Mouse (Mus musculus): ENCODE data around the gene Sema4d.
A peak's percentile ranks its signal among the peaks of the same experiment; 100 is the strongest.

The Sema4d gene

DNA sequence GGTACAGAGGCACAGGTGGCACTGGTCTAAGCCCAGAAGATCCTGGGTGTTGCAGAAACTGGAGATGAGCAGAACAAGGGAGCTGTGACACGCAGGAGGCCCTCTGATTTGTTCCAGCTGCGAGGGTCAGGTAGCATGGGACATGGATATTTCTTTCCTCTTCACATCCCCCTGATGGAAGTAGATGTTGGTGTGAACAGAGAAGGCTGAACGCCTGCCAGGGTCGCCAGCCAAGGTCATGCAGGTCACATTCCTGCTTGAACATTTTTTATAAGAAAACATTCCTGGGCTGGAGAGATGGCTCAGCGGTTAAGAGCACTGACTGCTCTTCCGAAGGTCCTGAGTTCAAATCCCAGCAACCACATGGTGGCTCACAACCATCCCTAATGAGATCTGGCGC is 66.2 kb downstream of the Sema4d start:
- DNase-seq (ENCODE audit: low spot score), result no peak

DNA sequence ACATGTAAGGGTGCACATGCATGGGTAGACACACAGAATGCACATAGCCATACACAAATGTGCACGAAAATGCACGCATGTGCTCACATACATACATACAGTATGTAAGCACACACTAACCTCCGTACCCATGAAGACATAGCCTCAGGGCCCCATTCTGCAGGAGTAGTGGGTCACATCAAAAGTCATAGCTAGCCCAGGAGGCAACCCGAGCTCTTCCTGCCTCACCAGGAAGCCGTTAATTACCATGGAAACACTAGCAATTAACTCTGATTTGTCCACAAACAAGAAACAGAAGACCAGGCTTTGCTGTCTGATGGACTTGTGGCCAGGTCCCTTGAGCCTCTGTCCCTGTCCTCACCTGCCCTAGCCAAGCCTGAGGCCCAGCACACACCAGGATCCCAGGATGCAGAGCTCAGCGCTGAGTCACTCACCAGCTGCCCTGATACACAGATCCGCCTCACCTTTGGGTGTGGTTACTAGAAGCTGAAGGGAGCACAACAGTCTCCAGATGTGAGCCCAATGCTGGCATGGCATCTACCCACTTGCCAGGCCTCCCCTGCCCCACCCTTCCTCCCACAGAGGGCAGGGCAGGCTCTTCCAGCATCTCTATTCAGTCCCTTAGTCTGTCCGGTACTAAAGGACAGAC is 67.5 kb downstream of the Sema4d start:
- peak; percentile 89 for DNase-seq (ENCODE audit: low spot score)

DNA sequence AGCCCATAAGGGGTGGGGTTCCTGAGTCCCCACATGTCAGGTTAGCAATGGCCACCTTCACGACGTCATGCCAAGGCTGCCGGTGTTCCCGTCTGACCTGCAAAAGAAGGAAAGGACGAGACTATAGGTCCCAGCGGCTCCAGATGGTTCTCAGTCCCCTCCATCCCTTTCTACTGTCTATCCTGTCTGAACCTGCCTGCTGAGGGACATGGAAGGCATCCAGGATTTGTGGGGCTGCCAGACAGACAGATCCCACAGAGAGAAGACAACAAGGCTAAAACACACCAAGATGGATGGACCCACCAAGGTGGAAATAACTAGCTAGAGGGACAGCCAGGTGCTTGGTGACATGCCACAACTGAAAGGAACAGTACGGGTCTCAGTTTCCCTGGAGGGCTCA is 68.1 kb downstream of the Sema4d start:
- DNase-seq (ENCODE audit: low spot score), result no peak

DNA sequence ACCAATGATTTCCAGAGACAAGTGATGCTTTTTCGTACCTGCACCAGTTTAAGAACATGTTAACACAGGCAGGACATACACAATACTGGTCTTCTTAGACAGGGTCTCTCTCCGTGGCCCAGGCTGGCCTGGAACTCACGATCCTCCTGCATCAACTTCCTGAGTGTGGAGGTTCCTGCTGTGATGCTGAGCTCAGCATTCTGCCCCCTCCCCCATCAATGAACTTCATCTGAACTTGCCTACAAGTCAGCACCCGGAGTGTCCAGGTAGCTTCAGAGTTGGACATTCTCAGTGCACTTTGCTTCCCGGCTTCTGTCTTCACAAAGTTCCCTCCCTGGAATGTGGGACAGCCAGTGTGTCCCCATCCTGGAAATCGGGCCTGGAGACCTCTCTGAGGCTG is 69.0 kb downstream of the Sema4d start:
- no peak for DNase-seq (ENCODE audit: low spot score)

DNA sequence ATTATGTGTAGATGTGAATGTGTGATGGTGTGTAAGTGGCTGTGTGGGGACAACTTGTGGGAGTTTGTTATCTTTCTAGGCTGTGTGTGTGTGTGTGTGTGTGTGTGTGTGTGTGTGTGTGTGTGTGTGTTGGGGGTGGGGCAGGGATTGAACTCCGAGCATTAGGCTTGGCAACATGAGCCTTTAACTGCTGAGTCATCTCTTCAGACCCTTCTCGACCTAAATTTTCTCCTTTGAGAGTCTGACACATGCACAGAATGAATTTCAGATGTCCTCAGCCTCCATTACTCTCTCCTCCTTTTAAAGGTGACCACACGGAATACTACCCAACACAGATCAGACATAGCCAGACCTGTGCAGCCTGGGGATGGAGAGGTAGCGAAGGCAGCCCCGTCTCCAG is 70.4 kb downstream of the Sema4d start:
- DNase-seq (ENCODE audit: low spot score), result no peak

DNA sequence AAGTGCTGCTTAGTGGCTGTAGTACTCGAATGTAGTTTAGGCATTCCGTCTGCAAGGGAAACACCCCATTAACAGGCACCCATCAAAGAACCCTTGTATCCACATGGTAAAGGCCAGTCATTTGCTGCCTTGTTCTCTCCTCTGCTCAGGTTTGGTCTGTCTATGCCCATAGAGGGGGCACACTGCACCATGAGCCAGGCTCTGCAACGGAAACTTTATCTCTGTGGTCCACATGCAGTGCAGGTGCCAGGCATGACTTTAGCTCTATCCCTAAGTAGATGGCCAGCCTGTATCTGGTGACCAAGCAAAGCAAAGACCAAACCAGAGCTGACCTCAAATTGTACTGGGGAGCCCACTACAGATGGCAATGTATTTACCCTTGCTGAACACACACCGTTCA is 73.0 kb downstream of the Sema4d start:
- no peak for DNase-seq (ENCODE audit: low spot score)

DNA sequence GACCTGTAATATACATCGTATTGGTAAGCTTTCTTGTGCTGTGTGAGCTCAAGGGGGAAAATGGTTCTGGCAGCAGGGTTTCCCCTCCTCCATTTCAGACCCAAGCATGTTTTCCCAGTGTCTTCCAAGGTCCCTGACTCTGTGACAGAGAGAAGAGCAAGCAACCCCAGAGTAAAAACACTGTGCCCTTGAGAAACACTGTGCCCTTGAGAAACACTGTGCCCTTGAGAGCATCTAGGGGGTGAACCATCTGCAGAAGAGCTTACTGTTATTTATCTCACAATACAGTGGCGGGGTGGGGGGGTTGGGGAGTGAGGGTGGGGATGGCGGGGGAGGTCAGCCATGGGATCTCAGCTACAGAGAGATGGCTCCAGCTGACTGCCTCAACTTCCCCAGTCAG is 74.3 kb downstream of the Sema4d start:
- no peak for DNase-seq (ENCODE audit: low spot score)

DNA sequence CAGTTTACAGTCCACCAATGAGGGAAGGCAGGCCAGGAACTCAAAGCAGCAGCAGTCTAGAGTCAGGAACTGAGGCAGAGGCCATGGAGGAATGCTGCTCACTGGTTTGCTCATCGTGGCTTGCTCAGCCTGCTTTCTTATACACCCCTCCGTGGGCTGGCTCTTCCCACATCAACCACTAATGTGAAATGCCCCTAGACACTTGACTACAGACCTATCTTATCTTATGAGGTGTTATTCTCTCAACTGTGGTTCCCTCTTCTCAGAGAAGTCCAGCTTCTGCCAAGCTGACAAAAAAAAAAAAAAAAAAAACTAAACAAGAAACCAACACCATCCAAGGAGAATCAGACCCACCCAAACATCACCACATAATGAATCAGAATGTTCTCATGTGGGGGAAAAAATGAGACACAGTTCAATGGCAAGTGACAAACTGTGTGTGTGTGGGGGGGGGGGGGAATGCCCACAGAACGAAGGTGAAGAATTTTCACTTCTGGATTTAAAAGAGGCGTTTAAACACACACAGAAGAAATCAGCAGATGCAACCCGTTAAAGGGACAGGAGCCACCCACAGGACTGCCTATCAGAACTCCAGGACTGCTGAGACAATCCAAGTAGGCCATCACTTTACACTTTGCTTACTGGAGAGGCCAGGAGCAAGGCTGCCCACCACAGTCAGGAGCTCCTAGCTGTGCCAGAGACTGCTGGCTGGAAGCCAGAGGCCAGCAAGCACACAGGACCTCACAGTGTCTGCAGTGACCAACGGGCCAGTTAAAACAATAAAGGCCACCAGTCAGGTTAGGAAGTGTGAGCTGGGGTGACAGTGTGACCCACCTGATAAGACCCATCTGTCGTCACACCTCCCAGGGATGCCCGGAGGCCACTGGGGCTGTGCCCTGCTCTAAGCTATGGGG is 76.9 kb downstream of the Sema4d start:
- peak; percentile 74 for DNase-seq (ENCODE audit: low spot score)

DNA sequence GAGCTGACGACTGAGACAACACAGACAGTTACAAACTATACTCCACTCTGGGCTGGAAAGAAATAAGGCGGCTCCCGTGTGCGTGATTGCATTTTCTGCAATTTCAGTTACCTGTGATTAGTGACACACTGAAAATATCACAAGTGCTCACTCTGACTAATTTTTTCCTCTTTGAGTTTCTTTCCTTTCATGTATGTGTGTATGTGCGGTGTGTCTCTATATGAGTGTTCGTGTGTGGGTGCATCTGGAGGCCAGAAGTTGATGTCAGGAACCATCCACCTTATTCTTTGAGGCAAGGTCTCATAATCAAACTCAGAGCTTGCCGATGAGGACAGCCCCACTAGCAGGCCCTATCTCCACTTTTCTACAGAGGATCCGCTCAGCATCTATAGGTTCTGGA is 81.5 kb downstream of the Sema4d start:
- no peak for DNase-seq (ENCODE audit: low spot score)

DNA sequence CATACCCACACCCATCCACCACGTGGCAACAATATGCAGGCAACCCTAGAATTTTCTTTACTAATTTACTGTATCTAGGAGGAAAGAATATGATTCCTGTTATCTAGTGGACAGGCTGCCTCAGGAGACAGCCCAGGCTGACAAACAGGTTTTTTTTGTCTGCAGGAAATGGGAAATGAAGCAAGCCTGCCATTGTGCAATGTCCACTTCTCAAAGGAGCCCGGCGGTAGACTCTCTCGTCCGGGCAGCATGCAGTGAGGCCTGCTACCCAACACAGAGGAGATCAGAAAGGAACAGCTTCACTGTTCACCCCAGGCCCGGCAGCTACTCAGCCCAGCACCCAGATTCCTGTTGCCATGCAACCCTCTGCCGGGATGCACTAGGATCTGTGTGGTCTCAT is 82.8 kb downstream of the Sema4d start:
- DNase-seq (ENCODE audit: low spot score), result no peak

DNA sequence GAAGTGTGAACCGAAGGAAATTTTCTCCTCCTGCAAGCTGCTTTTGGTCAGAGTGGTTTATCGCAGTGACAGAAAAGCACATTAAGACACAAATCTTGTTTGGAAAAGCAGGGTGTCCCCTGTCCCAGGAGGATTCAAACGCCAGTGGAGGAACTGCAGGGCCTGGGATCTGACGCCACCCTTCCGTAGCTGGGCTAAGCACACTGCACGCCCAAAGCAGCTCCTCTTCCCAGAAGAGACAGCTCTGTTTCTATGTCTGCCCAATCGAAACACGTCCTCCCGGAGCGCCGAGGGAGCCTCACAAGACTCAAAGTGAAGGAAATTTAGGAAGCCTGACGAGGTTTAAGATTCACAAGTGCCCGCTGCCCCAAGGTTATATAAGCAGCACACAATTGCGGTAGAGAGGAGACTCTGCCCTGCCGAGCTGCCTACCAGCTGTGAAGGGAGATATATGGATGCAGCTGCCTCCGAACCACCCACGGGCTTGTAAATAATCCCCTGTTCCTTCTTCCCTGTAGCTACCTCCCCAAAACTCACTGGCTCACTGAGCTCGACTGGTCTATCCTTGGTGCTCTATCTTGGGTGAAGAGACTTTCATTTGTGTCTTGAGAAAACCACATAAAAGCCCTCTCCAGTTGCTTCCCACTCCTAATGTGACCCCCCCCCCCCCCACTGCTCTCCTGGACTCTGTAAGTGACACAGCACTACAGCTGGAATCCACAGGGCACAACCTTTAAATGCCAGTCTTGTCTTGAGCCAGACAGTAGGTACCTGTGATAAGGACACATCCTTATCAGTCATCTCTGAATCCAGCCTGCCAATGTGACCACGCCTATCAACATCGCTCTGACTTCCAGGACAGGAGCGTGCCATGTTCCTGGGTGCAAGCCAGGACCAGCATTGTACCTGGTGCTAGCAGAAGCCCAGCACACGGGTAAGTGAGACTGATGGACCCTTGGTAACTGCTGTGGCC is 87.4 kb downstream of the Sema4d start:
- peak; percentile 42 for DNase-seq (ENCODE audit: low spot score)

DNA sequence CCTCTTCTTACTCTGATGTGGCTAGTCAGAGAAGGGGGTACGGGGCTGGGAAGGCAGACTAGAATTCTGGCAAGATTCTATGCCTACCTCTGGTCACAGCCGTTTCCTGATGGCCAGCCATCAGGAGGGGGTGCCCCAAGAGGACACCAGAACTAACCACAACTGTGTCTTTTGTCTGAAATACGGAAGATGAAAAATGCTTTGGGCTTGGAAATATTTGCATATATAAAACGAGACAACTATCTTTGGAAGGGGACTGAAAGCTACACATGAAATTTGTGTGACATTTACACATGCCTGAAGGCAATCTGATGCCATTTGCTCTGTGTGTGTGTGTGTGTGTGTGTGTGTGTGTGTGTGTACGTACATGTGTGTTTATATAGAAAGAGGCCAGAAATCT is 89.7 kb downstream of the Sema4d start:
- no peak for DNase-seq (ENCODE audit: low spot score)

DNA sequence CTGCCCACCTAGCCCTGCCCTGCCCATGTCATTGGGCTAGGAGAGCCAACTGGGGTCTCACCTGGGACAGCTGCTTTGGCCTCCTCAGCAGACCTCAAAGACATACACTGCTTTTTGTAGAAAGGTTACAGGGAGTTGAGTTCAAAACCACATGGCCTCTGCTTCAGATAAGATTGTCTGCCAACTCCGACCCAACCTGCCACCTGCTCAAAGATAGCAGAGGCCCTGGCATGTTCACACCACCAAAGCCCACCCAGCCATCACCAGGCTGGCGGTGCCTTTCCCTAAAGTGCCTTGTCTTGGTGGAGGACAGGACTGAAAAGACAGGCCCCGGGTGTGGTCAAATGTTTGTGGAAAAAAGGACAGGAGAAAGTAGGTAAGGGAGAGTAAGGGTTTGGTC is 95.2 kb downstream of the Sema4d start:
- no peak for DNase-seq (ENCODE audit: low spot score)

DNA sequence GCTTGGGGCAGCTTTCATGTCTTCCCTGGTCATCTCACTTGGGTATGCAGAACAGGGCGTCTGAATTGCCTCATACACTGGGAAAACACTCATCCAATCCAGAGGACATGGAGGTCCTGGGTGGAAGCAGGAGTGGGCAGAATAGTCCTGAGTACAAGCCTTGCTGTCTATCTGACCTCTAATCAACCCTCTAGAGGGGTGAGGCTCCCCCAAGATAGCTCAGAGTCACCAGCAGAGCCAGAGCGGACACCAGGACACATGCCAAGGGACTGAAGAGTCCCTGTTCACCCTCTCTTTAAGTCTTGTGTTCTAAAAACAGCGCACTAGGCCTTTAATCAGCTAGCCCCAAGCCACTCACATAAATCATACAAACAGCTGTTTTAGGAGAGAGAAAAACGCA is 95.7 kb downstream of the Sema4d start:
- no peak for DNase-seq (ENCODE audit: low spot score)

DNA sequence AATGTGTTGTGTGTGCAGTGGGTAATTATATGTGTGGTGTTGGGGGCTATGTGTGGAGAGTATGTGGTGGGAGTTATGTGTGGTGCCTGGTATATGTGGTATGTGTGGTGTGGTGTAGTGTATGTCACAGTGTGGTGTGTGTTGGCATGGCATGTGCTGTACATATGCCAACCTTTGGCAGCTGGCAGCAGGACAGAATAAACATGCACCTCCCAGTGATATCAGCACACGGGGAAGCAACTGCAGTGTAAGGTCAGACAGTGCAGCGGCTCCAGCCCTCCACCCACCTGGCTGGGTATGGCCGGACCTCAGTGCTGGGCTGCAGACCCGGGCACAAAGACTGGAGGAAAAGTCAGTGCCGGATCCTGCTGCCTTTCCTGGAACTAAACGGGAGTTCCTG is 96.1 kb downstream of the Sema4d start:
- no peak for DNase-seq (ENCODE audit: low spot score)

DNA sequence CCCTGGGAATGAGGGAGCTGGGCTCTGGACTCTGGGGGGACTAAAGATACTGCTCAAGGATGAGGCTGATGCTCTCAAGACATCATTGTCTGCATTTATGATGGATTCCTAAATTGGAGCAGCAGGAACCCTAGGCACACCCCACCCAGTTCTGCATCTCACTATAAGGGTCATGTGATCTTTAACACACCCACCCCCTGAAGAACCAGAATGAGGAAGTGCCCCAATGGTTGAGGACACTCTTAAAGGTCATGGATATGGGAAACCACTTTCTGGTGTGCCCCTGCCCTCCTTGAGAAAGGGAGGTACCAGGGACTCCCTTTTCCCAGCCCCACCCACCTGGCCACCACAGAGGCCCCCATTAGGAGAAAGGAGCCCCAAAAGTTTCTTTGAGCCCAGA is 97.1 kb downstream of the Sema4d start:
- no peak for DNase-seq (ENCODE audit: low spot score)

DNA sequence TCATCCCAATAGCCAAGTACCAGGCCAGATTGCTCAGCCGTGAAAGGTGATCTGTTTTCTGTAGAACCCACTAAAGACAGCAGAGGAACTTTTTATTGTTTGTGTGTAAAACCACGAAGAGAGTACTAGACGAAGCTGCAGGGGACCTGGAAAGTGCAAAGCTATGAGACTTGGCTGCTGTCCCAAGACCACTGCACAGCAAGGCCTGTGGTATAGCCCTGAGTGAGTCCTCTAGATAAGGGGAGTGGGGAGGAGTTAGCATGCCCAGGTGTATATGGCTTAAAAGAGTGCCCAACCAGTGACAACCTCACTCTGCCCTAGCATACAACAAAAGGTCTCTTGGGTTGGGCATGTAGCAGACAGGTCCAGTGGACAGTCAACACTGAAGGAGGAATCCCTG is 104.9 kb downstream of the Sema4d start:
- no peak for DNase-seq (ENCODE audit: low spot score)

DNA sequence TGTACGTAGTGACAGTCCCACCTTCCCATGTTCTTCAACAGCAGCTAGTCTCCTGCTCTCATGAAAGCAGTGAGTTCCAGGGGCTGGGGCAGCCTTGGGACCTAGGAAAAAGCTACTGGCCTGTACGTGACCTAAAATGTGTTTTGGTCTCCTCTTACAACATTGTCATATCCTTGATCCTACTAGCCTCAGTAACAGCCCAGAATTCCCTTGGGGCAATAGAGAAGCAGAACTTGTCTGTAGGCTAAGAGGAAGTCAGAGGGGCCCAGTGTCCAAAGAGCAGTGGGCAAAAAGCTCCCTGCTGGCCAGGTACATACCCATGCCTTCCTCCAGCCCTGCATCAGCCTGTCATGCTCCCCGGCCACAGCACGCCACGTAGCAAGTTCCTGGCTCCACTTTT is 106.6 kb downstream of the Sema4d start:
- DNase-seq (ENCODE audit: low spot score), result no peak

DNA sequence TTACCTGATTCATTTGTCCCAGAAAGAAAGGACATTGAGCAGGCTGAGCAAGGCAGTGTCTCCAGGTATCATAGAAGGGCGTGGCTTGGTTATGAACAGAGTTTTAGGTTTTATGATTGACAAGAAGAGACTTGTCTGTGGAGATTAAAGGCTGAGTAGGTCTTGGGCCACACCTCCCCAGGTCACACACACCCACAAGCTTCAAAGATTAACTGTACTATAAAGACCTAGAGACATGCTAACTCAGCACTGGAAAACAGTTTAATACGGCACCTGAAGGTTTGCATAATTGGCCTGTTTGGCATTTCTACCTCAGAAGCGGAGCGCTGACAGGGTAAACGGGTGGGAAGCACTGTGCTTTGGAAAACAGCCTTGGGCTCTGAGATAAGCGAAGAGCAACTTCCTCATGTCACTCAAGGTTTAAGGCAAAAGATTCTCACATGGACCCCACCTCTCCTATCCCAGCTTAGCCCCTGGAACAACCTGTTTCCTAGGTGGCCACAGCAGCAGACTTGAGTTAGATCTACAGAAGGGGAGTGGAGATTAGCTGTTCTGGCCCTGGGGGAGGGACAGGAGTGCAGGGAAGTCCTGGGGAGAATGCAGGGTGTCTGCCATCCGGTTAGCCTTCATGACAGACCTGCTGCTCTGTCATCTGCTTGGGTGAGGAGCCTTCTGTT is 108.1 kb downstream of the Sema4d start:
- DNase-seq (ENCODE audit: low spot score), result no peak

DNA sequence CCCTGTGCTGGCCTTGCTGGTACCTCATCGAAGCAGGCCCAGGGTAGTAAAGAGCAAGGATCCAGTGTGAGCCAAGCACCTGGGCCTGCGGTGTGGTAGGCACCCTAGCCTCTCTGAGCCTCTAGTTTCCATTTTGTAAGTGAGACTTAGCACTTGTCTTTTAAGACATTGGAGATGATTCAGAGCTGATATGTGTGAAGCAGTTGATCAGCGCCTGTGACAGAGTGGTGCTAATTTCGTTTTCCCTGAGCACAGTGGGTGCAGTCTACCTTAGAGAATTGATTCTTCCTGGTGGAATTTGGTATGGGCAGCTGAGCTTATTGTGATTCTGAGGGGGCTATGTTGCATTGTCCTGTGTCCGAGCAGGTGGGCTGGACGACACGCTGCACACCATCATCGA is 111.9 kb downstream of the Sema4d start:
- no peak for DNase-seq (ENCODE audit: low spot score)

DNA sequence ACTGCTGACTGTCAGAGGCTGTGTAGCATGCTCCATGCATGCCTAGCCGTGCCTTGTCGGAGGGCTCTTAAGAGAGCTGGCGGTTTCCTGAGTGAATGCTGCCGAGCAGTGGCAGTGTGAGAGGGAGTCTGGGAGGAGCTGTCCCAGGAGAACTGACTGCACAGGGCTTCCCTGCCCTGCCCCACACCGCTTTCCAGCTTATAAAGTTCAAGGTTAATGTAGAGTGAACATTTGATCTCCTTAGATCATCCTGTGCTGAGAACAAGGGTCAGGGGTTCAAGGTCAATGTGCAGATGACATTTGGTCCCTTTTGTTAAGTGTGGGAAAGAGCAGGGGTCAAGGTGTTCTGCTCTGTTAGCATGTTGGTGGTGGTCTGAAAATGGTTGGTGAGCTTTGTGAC is 112.5 kb downstream of the Sema4d start:
- no peak for DNase-seq (ENCODE audit: low spot score)

DNA sequence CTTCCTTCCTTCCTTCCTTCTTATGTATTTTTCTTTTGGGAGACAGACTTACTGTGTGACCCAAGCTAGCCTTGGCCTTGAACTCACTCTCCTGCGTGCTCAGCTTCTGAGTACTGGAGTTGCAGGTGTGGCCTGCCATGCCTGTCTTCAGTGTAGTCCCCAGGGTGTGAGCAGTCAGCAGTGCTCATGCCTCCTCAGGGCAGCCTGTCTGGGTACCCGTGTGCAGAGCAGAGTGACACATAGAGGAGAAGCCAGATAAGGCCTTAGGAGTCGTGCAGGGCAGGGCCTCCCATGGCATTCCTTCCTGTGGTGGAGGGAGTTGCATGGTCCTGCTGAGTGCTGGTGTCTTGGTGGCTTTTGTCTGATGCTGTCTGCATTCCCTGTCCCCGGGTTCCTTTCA is 114.2 kb downstream of the Sema4d start:
- DNase-seq (ENCODE audit: low spot score), result no peak
